Mouse (Mus musculus): ENCODE measurements at regions not wholly inside any gene's neighbourhood (a gene's known extent, or its start where the extent isn't known, plus 50 kb on each side); places are given as distances from the start of the nearest gene placed in this dataset.

- no peak for DNase-seq
Measured at GRCm38 (mm10) chr7:129987119-129987665, 395.5 kb downstream of the Wdr11 start.

GRCm38 (mm10) chr7:129987713-129988112, 396.1 kb downstream of the Wdr11 start:
- DNase-seq: no peak

GRCm38 (mm10) chr7:129993446-129994223, 402.0 kb downstream of the Wdr11 start:
- DNase-seq: no peak

GRCm38 (mm10) chr7:129995529-129995928, 403.9 kb downstream of the Wdr11 start:
- no peak for DNase-seq

GRCm38 (mm10) chr7:130001064-130001463, 409.4 kb downstream of the Wdr11 start:
- no peak for DNase-seq

- DNase-seq: no peak
Measured at GRCm38 (mm10) chr7:130002002-130002401, 410.3 kb downstream of the Wdr11 start.

GRCm38 (mm10) chr7:130005406-130005805, 413.7 kb downstream of the Wdr11 start:
- DNase-seq: no peak

- DNase-seq: no peak
Measured at GRCm38 (mm10) chr7:130007993-130008583, 416.4 kb downstream of the Wdr11 start.

- no peak for DNase-seq
Measured at GRCm38 (mm10) chr7:130008591-130009418, 417.1 kb downstream of the Wdr11 start.

- no peak for DNase-seq
Measured at GRCm38 (mm10) chr7:130012067-130012466, 420.4 kb downstream of the Wdr11 start.

- DNase-seq: no peak
Measured at GRCm38 (mm10) chr7:130013109-130013508, 421.4 kb downstream of the Wdr11 start.

GRCm38 (mm10) chr7:130014609-130015008, 422.9 kb downstream of the Wdr11 start:
- no peak for DNase-seq

- no peak for DNase-seq
Measured at GRCm38 (mm10) chr7:130015375-130016014, 423.8 kb downstream of the Wdr11 start.

- no peak for DNase-seq
Measured at GRCm38 (mm10) chr7:130016015-130016874, 424.6 kb downstream of the Wdr11 start.

GRCm38 (mm10) chr7:130018891-130019290, 427.2 kb downstream of the Wdr11 start:
- DNase-seq: no peak

- no peak for DNase-seq
Measured at GRCm38 (mm10) chr7:130028945-130029344, 437.3 kb downstream of the Wdr11 start.

GRCm38 (mm10) chr7:130030711-130031110, 439.0 kb downstream of the Wdr11 start:
- no peak for DNase-seq

- no peak for DNase-seq
Measured at GRCm38 (mm10) chr7:130036235-130036634, 444.6 kb downstream of the Wdr11 start.

GRCm38 (mm10) chr7:130036845-130037572, 445.3 kb downstream of the Wdr11 start:
- no peak for DNase-seq

GRCm38 (mm10) chr7:130037573-130037925, 445.9 kb downstream of the Wdr11 start:
- no peak for DNase-seq

GRCm38 (mm10) chr7:130040596-130040995, 448.9 kb downstream of the Wdr11 start:
- DNase-seq: no peak

Measured in embryo, embryonic 11 days (tissue).